Mouse (Mus musculus) ES-Bruce4 (cell line): ENCODE data around the gene Irs3. TPM values are rescaled to one million over a fixed set of nuclear protein-coding genes. Genes with fewer than 3 reads are reported as not detected.
A peak's percentile ranks its signal among the peaks of the same experiment; 100 is the strongest.

Experiments used
- H3K27ac ChIP-seq: 2 replicates; pipeline ENCODE4 v1.5.1; 2012; ENCODE audit warnings: low read length, inconsistent platforms; ENCODE audit not compliant: insufficient read depth
- H3K27me3 ChIP-seq: 2 replicates; pipeline ENCODE4 v1.6.1; 2012; ENCODE audit warnings: mild to moderate bottlenecking, low read length, inconsistent platforms; ENCODE audit not compliant: control insufficient read depth, poor library complexity, insufficient read depth, severe bottlenecking
- H3K36me3 ChIP-seq: 2 replicates; pipeline ENCODE4 v1.6.1; 2012; ENCODE audit warnings: inconsistent platforms, mild to moderate bottlenecking, low read length, moderate library complexity; ENCODE audit not compliant: control insufficient read depth, poor library complexity, insufficient read depth, severe bottlenecking
- H3K4me1 ChIP-seq: one replicate; pipeline ENCODE4 v1.8.1; 2011; ENCODE audit warnings: low read length; ENCODE audit not compliant: control insufficient read depth, insufficient read depth
- H3K4me3 ChIP-seq: 2 replicates; pipeline ENCODE4 v1.5.1; 2011; ENCODE audit warnings: low read depth, mild to moderate bottlenecking, low read length
- H3K9ac ChIP-seq: 2 replicates; pipeline ENCODE4 v1.6.1; 2012; ENCODE audit warnings: low read depth, mild to moderate bottlenecking, inconsistent platforms; ENCODE audit not compliant: poor library complexity, severe bottlenecking
- H3K9me3 ChIP-seq: replicated peaks from 2 replicates; pipeline ENCODE4 v1.6.1; 2012; ENCODE audit warnings: mild to moderate bottlenecking, low read length, inconsistent platforms; ENCODE audit not compliant: control insufficient read depth, poor library complexity, insufficient read depth, severe bottlenecking
- CTCF ChIP-seq: IDR thresholded peaks from one replicate; pipeline ENCODE4 v1.8.1; 2011; ENCODE audit warnings: low read depth, low read length
- EP300 ChIP-seq: IDR thresholded peaks from 2 replicates; pipeline ENCODE4 v1.6.1; 2011; ENCODE audit warnings: low read depth, low read length; ENCODE audit not compliant: insufficient read depth
- POLR2A ChIP-seq: IDR thresholded peaks from one replicate; pipeline ENCODE4 v1.8.1; 2011; ENCODE audit warnings: low read length; ENCODE audit not compliant: insufficient read depth
- polyA plus RNA-seq: library from polyadenylated mRNA; stranded (reverse); fragments of >200 nt; gene quantifications from 2 replicates; pipeline ENCODE4 v1.2.4, GENCODE M21; 2011; ENCODE audit warnings: low read depth; ENCODE audit not compliant: missing spikeins, insufficient read depth, insufficient read length

The Irs3 gene
- polyA plus RNA-seq, 1 experiment, result 1.5 TPM

GRCm38 (mm10) chr5:137652474-137652873, 7.0 kb upstream of the Irs3 start:
- H3K36me3 ChIP-seq, result peaks cover 4% of the 10 kb centered on the region; the same call in 1 of the 2 replicates
- no peak overlapping the region for H3K4me3 ChIP-seq
- no peak overlapping the region for H3K27ac ChIP-seq
- no peaks in the 10 kb centered on the region for H3K4me1 ChIP-seq
- H3K9me3 ChIP-seq, result no peaks in the 10 kb centered on the region
- H3K9ac ChIP-seq, result no peak overlapping the region
- H3K27me3 ChIP-seq, result no peaks in the 10 kb centered on the region
- TF ChIP-seq EP300 (no peak), CTCF (peak; percentile 73)

DNA sequence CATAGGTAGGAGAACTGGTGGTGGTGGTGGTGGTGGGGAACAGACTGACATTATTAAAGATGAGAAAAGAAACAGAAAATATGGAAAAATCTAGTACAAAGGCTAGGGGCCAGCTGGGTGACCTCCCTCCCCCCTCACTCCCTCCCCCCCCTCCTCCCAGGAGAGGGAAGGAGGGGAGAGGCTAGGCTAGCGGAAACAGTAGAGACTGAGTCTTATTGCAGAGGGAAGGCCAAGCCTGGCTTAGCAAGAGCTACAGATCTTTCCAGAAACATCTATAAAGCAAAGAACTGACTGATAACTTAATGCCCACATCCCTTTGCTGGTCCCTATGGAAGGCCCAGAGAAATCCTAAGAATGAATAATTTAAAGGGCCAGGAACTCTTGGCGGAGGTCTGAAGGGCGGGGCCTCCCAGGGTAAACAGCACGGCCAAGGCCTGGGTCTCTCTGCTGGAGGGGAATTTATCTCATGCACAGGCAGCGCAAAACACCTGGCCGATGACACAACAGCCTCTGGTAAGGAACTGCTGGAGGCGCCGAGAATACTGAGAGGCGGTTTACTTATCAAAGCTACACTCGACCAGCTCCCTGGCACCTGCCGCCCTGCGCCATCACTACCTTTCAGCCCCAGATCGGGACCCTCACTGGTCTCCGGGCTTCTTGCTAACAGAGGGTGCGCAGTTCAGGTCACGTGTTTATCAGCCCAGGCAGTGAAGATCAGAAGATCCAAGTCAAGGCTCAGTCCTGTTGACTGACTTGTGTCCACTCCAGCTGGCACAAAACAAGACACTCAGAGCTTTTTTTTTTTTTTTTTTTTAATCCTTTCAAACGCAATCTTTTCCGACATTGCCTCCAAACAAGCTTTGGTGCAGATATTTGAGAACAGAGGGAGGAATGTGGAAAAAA, 4.4 kb upstream of the Irs3 start:
- Histone ChIP-seq H3K27ac (peak overlapping the region; percentile 25), H3K9ac (peak overlapping the region; percentile 34; the same call in 1 of the 2 replicates), H3K4me1 (no peaks in the 10 kb centered on the region), H3K36me3 (peaks cover 4% of the 10 kb centered on the region; the same call in 1 of the 2 replicates), H3K4me3 (peak overlapping the region; percentile 51), H3K27me3 (no peaks in the 10 kb centered on the region), H3K9me3 (no peaks in the 10 kb centered on the region)
- TF ChIP-seq EP300 (no peak), POLR2A (no peak), CTCF (no peak)

GRCm38 (mm10) chr5:137649251-137649650, 3.7 kb upstream of the Irs3 start:
- peak overlapping the region; percentile 22; the same call in 1 of the 2 replicates for H3K27ac ChIP-seq
- no peaks in the 10 kb centered on the region for H3K4me1 ChIP-seq
- TF ChIP-seq EP300, result no peak
- no peak for TF ChIP-seq POLR2A
- TF ChIP-seq CTCF, result no peak
- no peaks in the 10 kb centered on the region for H3K27me3 ChIP-seq
- no peaks in the 10 kb centered on the region for H3K9me3 ChIP-seq
- H3K4me3 ChIP-seq, result no peak overlapping the region
- H3K9ac ChIP-seq, result 0 out of 2 replicates have a peak overlapping the region, but pooled peaks have one; percentile 34
- H3K36me3 ChIP-seq, result peaks cover 4% of the 10 kb centered on the region; the same call in 1 of the 2 replicates

DNA sequence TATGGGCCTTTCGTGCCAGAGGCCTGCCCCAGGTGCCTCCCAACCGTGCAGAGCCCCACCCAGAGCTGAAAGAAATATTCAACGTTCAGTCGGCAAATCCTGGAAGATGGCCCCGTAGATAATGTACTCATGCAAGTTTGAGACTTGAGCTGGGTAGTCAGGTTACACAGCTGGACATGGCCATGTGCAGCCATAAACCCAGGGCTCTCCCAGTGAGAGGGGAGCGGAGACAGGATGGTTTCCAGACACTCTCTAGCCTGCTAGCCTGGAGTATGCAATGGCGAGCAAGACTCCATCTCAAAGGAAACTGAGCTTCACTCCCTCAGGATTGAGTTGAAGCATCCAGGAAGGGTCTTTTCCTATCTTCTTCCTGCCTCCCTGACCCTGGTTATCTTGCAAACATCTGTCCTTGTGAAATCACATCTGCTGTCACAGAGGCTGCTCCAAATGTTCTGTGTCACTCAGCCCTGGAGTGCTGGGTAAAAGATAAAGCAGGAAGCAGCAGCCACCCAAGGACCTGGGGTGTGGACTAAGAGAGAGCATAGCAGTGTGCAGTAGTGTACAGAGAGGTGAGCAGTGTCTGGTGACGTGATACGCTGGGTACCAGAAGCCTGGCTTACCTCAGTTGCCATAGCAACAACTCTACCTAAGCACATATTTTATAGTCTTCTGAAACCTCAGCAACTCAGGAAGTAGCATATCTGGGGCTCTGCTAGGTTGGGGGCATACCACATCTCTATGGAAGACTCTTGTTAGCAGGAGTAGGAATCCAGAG, 2.5 kb upstream of the Irs3 start:
- H3K4me1 ChIP-seq, result no peaks in the 10 kb centered on the region
- no peak overlapping the region for H3K4me3 ChIP-seq
- no peaks in the 10 kb centered on the region for H3K9me3 ChIP-seq
- TF ChIP-seq CTCF (no peak), POLR2A (no peak), EP300 (no peak)
- no peak overlapping the region for H3K9ac ChIP-seq
- peaks cover 4% of the 10 kb centered on the region; the same call in 1 of the 2 replicates for H3K36me3 ChIP-seq
- no peaks in the 10 kb centered on the region for H3K27me3 ChIP-seq
- H3K27ac ChIP-seq, result no peak overlapping the region

- H3K9ac ChIP-seq, result peak overlapping the region; percentile 35
Measured at GRCm38 (mm10) chr5:137645091-137645651, 343 bp downstream of the Irs3 start.

More at GRCm38 (mm10) chr5:137645091-137645651, 343 bp downstream of the Irs3 start:
- Histone ChIP-seq H3K4me3 (peak overlapping the region; percentile 41), H3K27ac (no peak overlapping the region), H3K4me1 (no peaks in the 10 kb centered on the region), H3K36me3 (peaks cover 1% of the 10 kb centered on the region; the same call in 1 of the 2 replicates), H3K27me3 (no peaks in the 10 kb centered on the region), H3K9me3 (no peaks in the 10 kb centered on the region)
- TF ChIP-seq POLR2A, result no peak
